Mouse (Mus musculus) CH12.LX (cell line): Measurements from ENCODE around the gene Tulp1. TPM values are rescaled to one million over a fixed set of nuclear protein-coding genes. Genes with fewer than 3 reads are reported as not detected.

Source experiments
- DNase-seq: peaks from one replicate; pipeline ENCODE4 v3.0.0-alpha.2; 2013; ENCODE audit errors: extremely low read depth
- H3K27ac ChIP-seq: 2 replicates; pipeline ENCODE4 v1.5.1; 2012; ENCODE audit warnings: low read depth, mild to moderate bottlenecking, control low read depth, moderate library complexity; ENCODE audit not compliant: insufficient read depth
- H3K27me3 ChIP-seq: replicated peaks from 2 replicates; pipeline ENCODE3; 2012; ENCODE audit warnings: inconsistent platforms
- H3K36me3 ChIP-seq, 2 experiments: replicated peaks in 1 of 2; 2 replicates each; pipeline versions ENCODE3 to v1.6.1; 2012; ENCODE audit warnings: inconsistent platforms in 1 of 2, low read length in 1 of 2, mild to moderate bottlenecking in 1 of 2, mixed read lengths in 1 of 2, moderate library complexity in 1 of 2; ENCODE audit not compliant: control insufficient read depth in 1 of 2, insufficient read depth in 1 of 2
- H3K4me1 ChIP-seq, 2 experiments: 2 replicates each; pipeline ENCODE4 v1.6.1; 2012; ENCODE audit warnings: inconsistent platforms in 1 of 2, moderate library complexity in 1 of 2; ENCODE audit not compliant: insufficient read depth in 2 of 2, control insufficient read depth in 1 of 2
- H3K4me2 ChIP-seq: 2 replicates; pipeline ENCODE4 v1.6.1; 2012; ENCODE audit warnings: low read depth, mild to moderate bottlenecking, control low read depth; ENCODE audit not compliant: poor library complexity, insufficient read depth, severe bottlenecking
- H3K4me3 ChIP-seq, 3 experiments: fragments of 150-350 bp in 1 of 3; sonication (generic) in 1 of 3; replicated peaks in 1 of 3; 2 replicates each; pipeline versions ENCODE3 to v1.5.1; 2011 to 2012; ENCODE audit warnings: low read depth in 2 of 3, low read length in 2 of 3, mild to moderate bottlenecking in 2 of 3, moderate library complexity in 2 of 3, control low read depth in 1 of 3, improper control_type of control experiment in 1 of 3, inconsistent platforms in 1 of 3, mixed read lengths in 1 of 3; ENCODE audit not compliant: poor library complexity in 1 of 3
- H3K79me2 ChIP-seq: replicated peaks from 2 replicates; pipeline ENCODE4 v1.6.1; 2012; ENCODE audit warnings: mild to moderate bottlenecking, moderate library complexity; ENCODE audit not compliant: control insufficient read depth, poor library complexity, insufficient read depth, severe bottlenecking; ENCODE audit errors: extremely low read depth
- H3K9ac ChIP-seq: 2 replicates; pipeline ENCODE4 v1.6.1; 2012; ENCODE audit warnings: low read depth, mild to moderate bottlenecking, control low read depth, moderate library complexity; ENCODE audit not compliant: insufficient read depth
- H3K9me3 ChIP-seq: replicated peaks from 2 replicates; pipeline ENCODE3; 2012; ENCODE audit warnings: low read length, inconsistent platforms, mixed read lengths
- BHLHE40 ChIP-seq: IDR thresholded peaks from 2 replicates; pipeline ENCODE4 v1.6.1; 2011; ENCODE audit warnings: mild to moderate bottlenecking, low read depth, low read length, improper control_type of control experiment
- CHD1 ChIP-seq: IDR thresholded peaks from 2 replicates; pipeline ENCODE4 v1.6.1; 2012; ENCODE audit warnings: low read depth, low read length, improper control_type of control experiment, inconsistent platforms
- CHD2 ChIP-seq: IDR thresholded peaks from 2 replicates; pipeline ENCODE4 v1.6.1; 2011; ENCODE audit warnings: low read length, improper control_type of control experiment
- CTCF ChIP-seq, 2 experiments: IDR thresholded peaks in 1 of 2; conservative IDR thresholded peaks in 1 of 2; 2 replicates each; pipeline ENCODE4 v1.5.1; 2011 to 2012; ENCODE audit warnings: low read depth in 2 of 2, low read length in 2 of 2, improper control_type of control experiment in 1 of 2, inconsistent platforms in 1 of 2, mild to moderate bottlenecking in 1 of 2, moderate library complexity in 1 of 2
- ELF1 ChIP-seq: IDR thresholded peaks from 2 replicates; pipeline ENCODE4 v1.6.1; 2014; ENCODE audit warnings: low read depth, mild to moderate bottlenecking, inconsistent platforms, low read length, improper control_type of control experiment
- ETS1 ChIP-seq: conservative IDR thresholded peaks from 2 replicates; pipeline ENCODE4 v1.6.1; 2012; ENCODE audit warnings: low read depth, mild to moderate bottlenecking, inconsistent platforms, low read length, improper control_type of control experiment, moderate library complexity
- JUN ChIP-seq: IDR thresholded peaks from 2 replicates; pipeline ENCODE4 v1.6.1; 2011; ENCODE audit warnings: low read depth, mild to moderate bottlenecking, low read length, improper control_type of control experiment, moderate library complexity; ENCODE audit not compliant: insufficient read depth
- KAT2A ChIP-seq: IDR thresholded peaks from 2 replicates; pipeline ENCODE4 v1.6.1; 2012; ENCODE audit warnings: low read length, improper control_type of control experiment, inconsistent platforms; ENCODE audit not compliant: insufficient replicate concordance
- MAX ChIP-seq: IDR thresholded peaks from 2 replicates; pipeline ENCODE4 v1.6.1; 2011; ENCODE audit warnings: low read length, improper control_type of control experiment
- MXI1 ChIP-seq: IDR thresholded peaks from 2 replicates; pipeline ENCODE4 v1.6.1; 2011; ENCODE audit warnings: mild to moderate bottlenecking, low read depth, low read length, improper control_type of control experiment
- NELFE ChIP-seq: IDR thresholded peaks from 2 replicates; pipeline ENCODE4 v1.6.1; 2011; ENCODE audit warnings: low read depth, low read length, improper control_type of control experiment
- NRF1 ChIP-seq: IDR thresholded peaks from 2 replicates; pipeline ENCODE4 v1.6.1; 2014; ENCODE audit warnings: low read depth, mild to moderate bottlenecking, inconsistent platforms, low read length, improper control_type of control experiment, moderate library complexity
- PAX5 ChIP-seq: IDR thresholded peaks from 2 replicates; pipeline ENCODE4 v1.6.1; 2012; ENCODE audit warnings: low read length, inconsistent platforms, mixed read lengths
- POLR2AphosphoS2 ChIP-seq: IDR thresholded peaks from 2 replicates; pipeline ENCODE4 v1.6.1; 2011; ENCODE audit warnings: low read depth, low read length, improper control_type of control experiment
- RCOR1 ChIP-seq: conservative IDR thresholded peaks from 2 replicates; pipeline ENCODE4 v1.6.1; 2012; ENCODE audit warnings: low read depth, mild to moderate bottlenecking, inconsistent platforms, low read length, improper control_type of control experiment
- SIN3A ChIP-seq: IDR thresholded peaks from 2 replicates; pipeline ENCODE4 v1.6.1; 2012; ENCODE audit warnings: low read length, improper control_type of control experiment, inconsistent platforms
- TCF12 ChIP-seq: IDR thresholded peaks from 2 replicates; pipeline ENCODE4 v1.6.1; 2014; ENCODE audit warnings: low read depth, mild to moderate bottlenecking, inconsistent platforms, low read length, improper control_type of control experiment
- UBTF ChIP-seq: IDR thresholded peaks from 2 replicates; pipeline ENCODE4 v1.6.1; 2012; ENCODE audit warnings: low read depth, mild to moderate bottlenecking, inconsistent platforms, low read length, improper control_type of control experiment, moderate library complexity
- ZKSCAN1 ChIP-seq: IDR thresholded peaks from 2 replicates; pipeline ENCODE4 v1.6.1; 2012; ENCODE audit warnings: low read depth, inconsistent platforms, low read length, improper control_type of control experiment, borderline replicate concordance
- ZMIZ1 ChIP-seq: IDR thresholded peaks from 2 replicates; pipeline ENCODE4 v1.6.1; 2012; ENCODE audit warnings: low read depth, mild to moderate bottlenecking, inconsistent platforms, low read length, improper control_type of control experiment
- dilution Hi-C: fragments of 300-500 bp; cut with MboI; formaldehyde crosslinking; loops from 2 replicates; pipeline ENCODE4 v1.14.3; 2020; ENCODE audit warnings: low sequenced_read_pairs; ENCODE audit not compliant: extremely low pct_unique_long_range_greater_than_20kb, extremely low pct_ligation_motif_present
- in situ Hi-C: fragments of 300-500 bp; cut with MboI; formaldehyde crosslinking; loops from 3 replicates; pipeline ENCODE4 v1.14.3; 2019; ENCODE audit warnings: low sequenced_read_pairs, low pct_ligation_motif_present, low pct_unique_long_range_greater_than_20kb, mixed read lengths
- polyA plus RNA-seq: library from polyadenylated mRNA; unstranded; fragments of >175 nt; gene quantifications from 2 replicates; pipeline ENCODE4 v1.2.1, GENCODE M21; 2012; ENCODE audit warnings: low read depth; ENCODE audit not compliant: insufficient read length
- total RNA-seq, 2 experiments: library from RNA; depleted of rRNA; stranded (reverse); fragments of 300-350 nt in 1 of 2; fragments of >200 nt in 1 of 2; gene quantifications; 2 replicates each; pipeline ENCODE4 v1.2.3; 2012 to 2014

The Tulp1 gene
- total and polyA plus RNA-seq, 3 experiments: not detected

- TF ChIP-seq RCOR1 (no peak), ETS1 (no peak)
Measured at GRCm38 (mm10) chr17:28380255-28380654, 15.2 kb upstream of the Tulp1 start (continued).

- in situ Hi-C loops (loop anchor here (10.0 kb wide), 1 partner anchor 159 kb away; the partner anchor contains the start of gene Armc12), dilution Hi-C loops (no loop called here)
- Histone ChIP-seq H3K4me3 (no peak overlapping the region), H3K9ac (no peak overlapping the region), H3K4me2 (no peak overlapping the region), H3K79me2 (no peaks in the 10 kb centered on the region), H3K36me3 (no peaks in the 10 kb centered on the region), H3K9me3 (no peaks in the 10 kb centered on the region), H3K4me1 (peaks cover 0 to 4% of the 10 kb centered on the region in 2 experiments; a peak in 1 of 4 replicates), H3K27ac (no peak overlapping the region), H3K27me3 (peaks cover 11% of the 10 kb centered on the region)
- DNase-seq: no peak
- TF ChIP-seq NRF1: no peak
- TF ChIP-seq KAT2A: no peak
- TF ChIP-seq UBTF: no peak
- no peak for TF ChIP-seq MXI1
- no peak for TF ChIP-seq TCF12
- no peak for TF ChIP-seq PAX5
- no peak for TF ChIP-seq ELF1
- TF ChIP-seq NELFE: no peak
- no peak for TF ChIP-seq POLR2AphosphoS2
- no peak for TF ChIP-seq JUN
- no peak for TF ChIP-seq MAX
- TF ChIP-seq CHD1: no peak
- no peak for TF ChIP-seq CTCF (conservative IDR thresholded peaks at IDR 0.05 in 1 of 2, IDR thresholded peaks at IDR 0.05 in 1 of 2; ENCODE audit: low read depth in 2 of 2, low read length in 2 of 2)
- TF ChIP-seq ZKSCAN1: no peak
- TF ChIP-seq BHLHE40: no peak
- no peak for TF ChIP-seq ETS1
- TF ChIP-seq CHD2: no peak
- TF ChIP-seq, all 38 proteins: peak for 0
Measured at GRCm38 (mm10) chr17:28375592-28376061, 10.6 kb upstream of the Tulp1 start.

- TF ChIP-seq ZMIZ1 (no peak), SIN3A (no peak), BHLHE40 (no peak), NRF1 (peak; percentile 58; the same call in 1 of the 2 replicates)
- no peaks in the 10 kb centered on the region for H3K36me3 ChIP-seq
- DNase-seq: no peak
- H3K9ac ChIP-seq: no peak overlapping the region
- H3K79me2 ChIP-seq: no peaks in the 10 kb centered on the region
- H3K9me3 ChIP-seq: no peaks in the 10 kb centered on the region
- H3K27me3 ChIP-seq: peaks cover 8% of the 10 kb centered on the region
- peaks cover 0 to 4% of the 10 kb centered on the region in 2 experiments; a peak in 1 of 4 replicates for H3K4me1 ChIP-seq
- in situ Hi-C loops (loop anchor here (10.0 kb wide), 1 partner anchor 160 kb away; the partner anchor contains the start of gene Armc12), dilution Hi-C loops (no loop called here)
- H3K4me3 ChIP-seq: no peak overlapping the region
- H3K4me2 ChIP-seq: peak overlapping the region; percentile 68
- no peak overlapping the region for H3K27ac ChIP-seq
Measured at GRCm38 (mm10) chr17:28374494-28374893, 9.5 kb upstream of the Tulp1 start.
